Mouse (Mus musculus) gastrocnemius, adult 8-10 months (tissue): Measurements from ENCODE around the gene Aes. TPM values are rescaled to one million over a fixed set of nuclear protein-coding genes. Genes with fewer than 3 reads are reported as not detected.

Source experiments
- DNase-seq, 2 experiments: peaks; one replicate each; pipeline ENCODE4 v3.0.0; 2022; ENCODE audit warnings: low spot score in 2 of 2
- total RNA-seq, 4 experiments: library from RNA; stranded (reverse); gene quantifications; 2 replicates each; pipeline ENCODE4 v1.2.4; 2022

Aes gene
- total RNA-seq: 100 to 1,000 TPM; 851 to 988 (median 920) TPM

GRCm38 (mm10) chr10:81559163-81559626, at the start of gene Aes:
Gene Aes, plus strand, starts transcription at chr10:81559488.
- peak; percentile 74 to 77 for DNase-seq

- no peak for DNase-seq
Measured at GRCm38 (mm10) chr10:81510246-81510810, 49.0 kb upstream of the Aes start.

- DNase-seq: no peak
Measured at GRCm38 (mm10) chr10:81513798-81514197, 45.5 kb upstream of the Aes start.

GRCm38 (mm10) chr10:81517227-81517626, 42.1 kb upstream of the Aes start:
- no peak for DNase-seq

- peak; percentile 45 to 65 for DNase-seq
Measured at GRCm38 (mm10) chr10:81518546-81518945, 40.7 kb upstream of the Aes start.

- DNase-seq: no peak
Measured at GRCm38 (mm10) chr10:81519227-81519977, 39.9 kb upstream of the Aes start.

GRCm38 (mm10) chr10:81519978-81520365, 39.3 kb upstream of the Aes start:
- DNase-seq: no peak

- DNase-seq: no peak
Measured at GRCm38 (mm10) chr10:81523142-81523541, 36.1 kb upstream of the Aes start.

GRCm38 (mm10) chr10:81523570-81523969, 35.7 kb upstream of the Aes start:
- no peak for DNase-seq

GRCm38 (mm10) chr10:81524051-81524605, 35.2 kb upstream of the Aes start, which contains the start of gene Gna15:
Gene Gna15, minus strand, starts transcription at chr10:81524225.
- DNase-seq: no peak

- no peak for DNase-seq
Measured at GRCm38 (mm10) chr10:81525017-81525694, 34.1 kb upstream of the Aes start.

- DNase-seq: peak; percentile 60 to 65
Measured at GRCm38 (mm10) chr10:81526779-81527178, 32.5 kb upstream of the Aes start.

GRCm38 (mm10) chr10:81534826-81535225, 24.5 kb upstream of the Aes start:
- no peak for DNase-seq

- no peak for DNase-seq
Measured at GRCm38 (mm10) chr10:81536734-81537133, 22.6 kb upstream of the Aes start.

GRCm38 (mm10) chr10:81537429-81537828, 21.9 kb upstream of the Aes start:
- DNase-seq: no peak

- DNase-seq: no peak
Measured at GRCm38 (mm10) chr10:81538321-81539048, 20.8 kb upstream of the Aes start.

GRCm38 (mm10) chr10:81541363-81541762, 17.9 kb upstream of the Aes start:
- no peak for DNase-seq

GRCm38 (mm10) chr10:81541803-81542202, 17.5 kb upstream of the Aes start:
- DNase-seq: peak; percentile 54 to 59

GRCm38 (mm10) chr10:81542727-81543460, 16.4 kb upstream of the Aes start:
- no peak for DNase-seq

- no peak for DNase-seq
Measured at GRCm38 (mm10) chr10:81543633-81544032, 15.7 kb upstream of the Aes start.
